Mouse (Mus musculus): ENCODE results near the gene Cryge. TPM values are rescaled to one million over a fixed set of nuclear protein-coding genes. Genes with fewer than 3 reads are reported as not detected.

Gene Cryge
- total and polyA plus RNA-seq, 3 experiments, result not detected

DNA sequence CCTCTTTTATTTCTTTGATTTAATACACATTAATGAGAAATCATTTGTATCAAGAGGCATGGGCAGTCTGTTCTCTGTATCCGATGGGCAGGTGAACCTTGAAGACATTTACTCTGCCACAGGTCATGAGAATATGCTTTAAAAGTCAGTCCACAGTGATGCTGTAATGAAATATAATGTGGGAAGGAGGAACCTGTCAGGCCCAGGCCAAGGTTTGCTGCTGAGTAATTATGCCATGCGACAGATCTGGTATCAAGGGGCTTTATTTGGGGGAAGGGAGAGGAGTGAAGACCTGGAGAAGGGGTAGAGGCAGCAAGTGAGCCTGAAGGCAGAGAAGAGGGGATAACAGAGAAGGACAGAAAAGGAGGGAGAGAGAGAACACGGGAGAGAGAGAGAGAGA lies 11.3 kb downstream of the Cryge start:
- TF ChIP-seq CTCF (IDR thresholded peaks at IDR 0.05), result no peak
- no peaks in the 10 kb centered on the region for H3K36me3 ChIP-seq (ENCODE audit: control insufficient read depth, insufficient read depth, low read length)
- no peak overlapping the region for H3K4me3 ChIP-seq
- no peak overlapping the region for H3K9ac ChIP-seq (ENCODE audit: low read depth, low read length)
- H3K79me2 ChIP-seq (replicated peaks; ENCODE audit: control insufficient read depth, insufficient read depth, low read length), result no peaks in the 10 kb centered on the region
- no peak overlapping the region for H3K27ac ChIP-seq
- no peak for DNase-seq
- H3K4me1 ChIP-seq (ENCODE audit: control insufficient read depth, insufficient read depth, low read length), result no peaks in the 10 kb centered on the region
- intact Hi-C loops (cut with DNase I), result no loop called here
- WGBS, result 81% methylated on average over 3 of the region's 3 CpGs
- no peaks in the 10 kb centered on the region for H3K27me3 ChIP-seq (ENCODE audit: control insufficient read depth, insufficient read depth, low read length)

DNA sequence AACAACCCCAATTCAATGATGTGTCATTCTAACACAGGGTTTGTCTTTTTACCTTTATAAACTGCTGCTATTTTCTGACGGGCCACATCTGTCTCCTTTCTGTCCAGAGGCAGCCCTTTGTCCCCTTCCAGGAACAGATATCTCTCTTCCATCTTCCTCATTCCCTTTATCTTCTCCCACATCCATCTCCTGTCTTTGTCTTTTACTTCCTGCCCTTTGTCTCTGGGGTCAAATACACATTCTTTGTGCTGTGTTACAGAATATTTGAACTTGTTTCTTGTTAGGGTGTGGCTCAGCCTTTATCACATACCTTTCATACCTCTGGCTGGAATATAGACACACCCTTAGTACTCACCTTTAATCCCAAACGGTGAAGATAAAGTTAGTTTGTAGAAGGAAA lies 13.4 kb downstream of the Cryge start:
- DNase-seq, result no peak
- H3K4me3 ChIP-seq, result no peak overlapping the region
- H3K4me1 ChIP-seq (ENCODE audit: control insufficient read depth, insufficient read depth, low read length), result no peaks in the 10 kb centered on the region
- intact Hi-C loops (cut with DNase I), result no loop called here
- H3K9ac ChIP-seq (ENCODE audit: low read depth, low read length), result no peak overlapping the region
- H3K36me3 ChIP-seq (ENCODE audit: control insufficient read depth, insufficient read depth, low read length), result no peaks in the 10 kb centered on the region
- H3K79me2 ChIP-seq (replicated peaks; ENCODE audit: control insufficient read depth, insufficient read depth, low read length), result no peaks in the 10 kb centered on the region
- TF ChIP-seq CTCF (IDR thresholded peaks at IDR 0.05) (no peak), POLR2A (IDR thresholded peaks at IDR 0.05; ENCODE audit: insufficient read depth, low read depth, low read length) (no peak), EP300 (IDR thresholded peaks at IDR 0.05; ENCODE audit: insufficient read depth, low read depth, low read length) (no peak)
- WGBS, result 47% methylated on average over 2 of the region's 2 CpGs
- no peaks in the 10 kb centered on the region for H3K27me3 ChIP-seq (ENCODE audit: control insufficient read depth, insufficient read depth, low read length)
- H3K27ac ChIP-seq, result no peak overlapping the region

DNA sequence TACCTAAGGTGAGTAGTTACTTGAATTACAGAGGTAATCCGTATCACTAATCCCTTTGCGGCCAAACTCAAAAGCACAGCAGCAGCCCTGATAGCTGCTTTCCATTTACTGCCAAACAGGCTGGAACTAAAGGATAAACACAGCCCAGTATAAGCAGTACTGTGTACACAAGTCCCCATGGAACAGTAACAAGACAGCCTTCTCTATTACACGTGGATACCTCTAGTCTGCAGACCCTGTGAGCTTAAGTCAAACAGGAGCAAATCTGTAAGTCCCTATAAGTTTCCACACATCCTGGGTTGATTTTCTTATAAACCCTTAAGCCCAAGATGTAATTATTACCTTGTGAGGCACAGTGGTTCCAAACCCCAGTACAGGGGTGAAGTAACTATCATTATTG lies 15.4 kb downstream of the Cryge start:
- Histone ChIP-seq H3K4me1 (ENCODE audit: control insufficient read depth, insufficient read depth, low read length) (no peaks in the 10 kb centered on the region), H3K4me3 (no peak overlapping the region), H3K36me3 (ENCODE audit: control insufficient read depth, insufficient read depth, low read length) (no peaks in the 10 kb centered on the region), H3K27ac (no peak overlapping the region), H3K27me3 (ENCODE audit: control insufficient read depth, insufficient read depth, low read length) (no peaks in the 10 kb centered on the region), H3K79me2 (replicated peaks; ENCODE audit: control insufficient read depth, insufficient read depth, low read length) (no peaks in the 10 kb centered on the region), H3K9ac (ENCODE audit: low read depth, low read length) (no peak overlapping the region)
- intact Hi-C loops (cut with DNase I), result no loop called here
- no peak for DNase-seq
- WGBS, result 51% methylated on average over 3 of the region's 3 CpGs
- TF ChIP-seq EP300 (IDR thresholded peaks at IDR 0.05; ENCODE audit: insufficient read depth, low read depth, low read length) (no peak), CTCF (IDR thresholded peaks at IDR 0.05) (no peak), POLR2A (IDR thresholded peaks at IDR 0.05; ENCODE audit: insufficient read depth, low read depth, low read length) (no peak)

DNA sequence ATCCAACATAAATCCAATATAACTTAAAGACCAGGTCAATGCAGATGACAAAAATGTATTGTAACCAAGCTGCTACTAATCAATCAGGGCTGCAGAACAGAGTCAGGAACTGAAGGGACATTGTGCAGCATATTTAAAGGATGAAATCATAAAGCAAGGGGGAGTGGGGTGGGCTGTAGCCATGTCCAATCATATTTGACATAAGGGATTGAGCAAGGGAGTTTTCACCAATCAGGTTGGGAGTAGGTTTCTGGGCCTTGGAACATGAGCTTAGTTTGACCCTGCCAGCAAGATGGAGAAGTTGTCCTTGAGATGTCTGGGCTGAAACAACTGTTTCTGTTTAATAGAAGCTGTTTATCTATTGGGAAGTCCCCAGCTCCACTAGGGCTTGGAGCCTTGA lies 18.3 kb downstream of the Cryge start, which contains the start of gene Akr1cl:
TSS of gene Akr1cl (minus strand) at position 119 of the 400 bp plus-strand sequence.
- H3K4me1 ChIP-seq (ENCODE audit: control insufficient read depth, insufficient read depth, low read length), result no peaks in the 10 kb centered on the region
- H3K9ac ChIP-seq (ENCODE audit: low read depth, low read length), result no peak within 1 kb of the TSS
- no peak for TF ChIP-seq EP300 (IDR thresholded peaks at IDR 0.05; ENCODE audit: insufficient read depth, low read depth, low read length)
- no peak for TF ChIP-seq CTCF (IDR thresholded peaks at IDR 0.05)
- no peak for TF ChIP-seq POLR2A (IDR thresholded peaks at IDR 0.05; ENCODE audit: insufficient read depth, low read depth, low read length)
- no peak for DNase-seq
- H3K4me3 ChIP-seq, result no peak within 1 kb of the TSS
- no peak within 1 kb of the TSS for H3K27ac ChIP-seq
- H3K36me3 ChIP-seq (ENCODE audit: control insufficient read depth, insufficient read depth, low read length), result no peaks in the 10 kb centered on the region
- no peaks in the 10 kb centered on the region for H3K27me3 ChIP-seq (ENCODE audit: control insufficient read depth, insufficient read depth, low read length)
- intact Hi-C loops (cut with DNase I), result no loop called here
- no peaks in the 10 kb centered on the region for H3K79me2 ChIP-seq (replicated peaks; ENCODE audit: control insufficient read depth, insufficient read depth, low read length)

DNA sequence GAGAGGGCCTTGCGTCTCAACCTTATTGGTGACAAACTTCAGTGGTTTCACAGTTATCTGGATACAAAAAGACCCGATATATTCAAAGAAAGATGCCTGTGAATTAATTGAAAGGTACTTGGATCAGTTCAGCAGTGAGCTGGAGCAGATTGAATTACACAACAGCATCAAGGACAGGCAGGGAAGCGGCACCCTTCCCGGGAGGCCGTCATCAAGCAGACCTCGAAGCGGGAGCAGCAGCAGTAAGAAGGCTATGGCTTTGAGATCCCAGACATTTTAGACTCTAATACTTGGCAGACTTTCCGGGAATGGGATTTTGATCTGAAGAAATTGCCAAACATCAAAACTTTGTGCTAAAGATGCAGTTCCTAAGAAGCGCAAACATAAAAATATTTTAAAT lies 22.7 kb downstream of the Cryge start:
- no peak overlapping the region for H3K27ac ChIP-seq
- DNase-seq, result no peak
- WGBS, result 68% methylated on average over 9 of the region's 9 CpGs
- intact Hi-C loops (cut with DNase I), result no loop called here
- H3K4me3 ChIP-seq, result no peak overlapping the region
- TF ChIP-seq EP300 (IDR thresholded peaks at IDR 0.05; ENCODE audit: insufficient read depth, low read depth, low read length) (no peak), POLR2A (IDR thresholded peaks at IDR 0.05; ENCODE audit: insufficient read depth, low read depth, low read length) (no peak), CTCF (IDR thresholded peaks at IDR 0.05) (no peak)
- no peaks in the 10 kb centered on the region for H3K36me3 ChIP-seq (ENCODE audit: control insufficient read depth, insufficient read depth, low read length)
- H3K27me3 ChIP-seq (ENCODE audit: control insufficient read depth, insufficient read depth, low read length), result no peaks in the 10 kb centered on the region
- H3K9ac ChIP-seq (ENCODE audit: low read depth, low read length), result no peak overlapping the region
- H3K4me1 ChIP-seq (ENCODE audit: control insufficient read depth, insufficient read depth, low read length), result no peaks in the 10 kb centered on the region
- no peaks in the 10 kb centered on the region for H3K79me2 ChIP-seq (replicated peaks; ENCODE audit: control insufficient read depth, insufficient read depth, low read length)

DNA sequence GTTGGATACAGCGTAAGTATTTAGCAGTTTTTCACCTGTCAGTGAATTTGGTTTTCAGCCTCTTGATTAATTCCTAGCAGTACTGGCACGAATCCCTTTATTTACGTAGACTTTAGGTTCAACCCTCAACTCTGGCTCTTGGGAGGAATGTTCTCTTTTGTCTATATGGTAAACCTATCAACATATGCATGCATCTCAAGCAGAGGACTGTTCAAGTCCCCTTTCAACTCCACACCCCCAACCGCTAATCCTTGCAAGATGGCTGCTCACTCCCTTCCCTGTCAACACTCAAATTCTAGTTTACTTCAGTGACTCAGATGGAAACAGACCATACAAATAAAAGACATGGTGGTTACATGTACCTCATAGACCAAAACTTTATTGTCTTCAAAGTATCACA lies 38.2 kb downstream of the Cryge start:
- H3K27ac ChIP-seq, result no peak overlapping the region
- H3K36me3 ChIP-seq (ENCODE audit: control insufficient read depth, insufficient read depth, low read length), result no peaks in the 10 kb centered on the region
- H3K9ac ChIP-seq (ENCODE audit: low read depth, low read length), result no peak overlapping the region
- no peak overlapping the region for H3K4me3 ChIP-seq
- no peaks in the 10 kb centered on the region for H3K79me2 ChIP-seq (replicated peaks; ENCODE audit: control insufficient read depth, insufficient read depth, low read length)
- no peaks in the 10 kb centered on the region for H3K4me1 ChIP-seq (ENCODE audit: control insufficient read depth, insufficient read depth, low read length)
- no peak for DNase-seq
- TF ChIP-seq CTCF (IDR thresholded peaks at IDR 0.05) (no peak), EP300 (IDR thresholded peaks at IDR 0.05; ENCODE audit: insufficient read depth, low read depth, low read length) (no peak), POLR2A (IDR thresholded peaks at IDR 0.05; ENCODE audit: insufficient read depth, low read depth, low read length) (no peak)
- 81% methylated on average over 4 of the region's 4 CpGs for WGBS
- intact Hi-C loops (cut with DNase I), result loop anchor here (5.0 kb wide), 1 partner anchor 1355 kb away; no protein-coding TSS in a partner anchor
- H3K27me3 ChIP-seq (ENCODE audit: control insufficient read depth, insufficient read depth, low read length), result no peaks in the 10 kb centered on the region

Data from heart, adult 2 months (tissue).